Mouse (Mus musculus) yolk sac, embryonic 10.5 days (tissue): Measurements from ENCODE around the gene Sdc3.

Experiments used
- DNase-seq: peaks from one replicate; pipeline ENCODE4 v3.0.0-alpha.2; 2017; ENCODE audit warnings: low spot score

Gene Sdc3

GRCm38 (mm10) chr4:130792376-130793179, at the start of gene Sdc3:
Gene Sdc3, plus strand, starts transcription at chr4:130792537.
- no peak for DNase-seq

- no peak for DNase-seq
Measured at GRCm38 (mm10) chr4:130744058-130744457, 48.3 kb upstream of the Sdc3 start.

GRCm38 (mm10) chr4:130745561-130746306, 46.6 kb upstream of the Sdc3 start:
- DNase-seq: peak; percentile 77

GRCm38 (mm10) chr4:130749566-130749965, 42.8 kb upstream of the Sdc3 start:
- peak; percentile 26 for DNase-seq

GRCm38 (mm10) chr4:130751966-130752365, 40.4 kb upstream of the Sdc3 start:
- no peak for DNase-seq

- no peak for DNase-seq
Measured at GRCm38 (mm10) chr4:130752591-130752990, 39.7 kb upstream of the Sdc3 start.

- DNase-seq: no peak
Measured at GRCm38 (mm10) chr4:130753755-130754154, 38.6 kb upstream of the Sdc3 start.

- DNase-seq: no peak
Measured at GRCm38 (mm10) chr4:130754776-130755175, 37.6 kb upstream of the Sdc3 start.

GRCm38 (mm10) chr4:130759875-130760274, 32.5 kb upstream of the Sdc3 start:
- no peak for DNase-seq

- DNase-seq: no peak
Measured at GRCm38 (mm10) chr4:130761809-130762208, 30.5 kb upstream of the Sdc3 start.

GRCm38 (mm10) chr4:130765399-130766160, 26.8 kb upstream of the Sdc3 start:
- DNase-seq: no peak

- DNase-seq: no peak
Measured at GRCm38 (mm10) chr4:130766387-130766786, 25.9 kb upstream of the Sdc3 start.

- no peak for DNase-seq
Measured at GRCm38 (mm10) chr4:130766926-130767325, 25.4 kb upstream of the Sdc3 start.

GRCm38 (mm10) chr4:130773899-130774298, 18.4 kb upstream of the Sdc3 start:
- no peak for DNase-seq

- no peak for DNase-seq
Measured at GRCm38 (mm10) chr4:130774822-130775221, 17.5 kb upstream of the Sdc3 start.

- no peak for DNase-seq
Measured at GRCm38 (mm10) chr4:130777647-130778046, 14.7 kb upstream of the Sdc3 start.

GRCm38 (mm10) chr4:130779037-130779436, 13.3 kb upstream of the Sdc3 start:
- no peak for DNase-seq

- DNase-seq: no peak
Measured at GRCm38 (mm10) chr4:130782492-130782891, 9.8 kb upstream of the Sdc3 start.

- DNase-seq: no peak
Measured at GRCm38 (mm10) chr4:130784755-130785154, 7.6 kb upstream of the Sdc3 start.

GRCm38 (mm10) chr4:130787530-130787929, 4.8 kb upstream of the Sdc3 start:
- no peak for DNase-seq

GRCm38 (mm10) chr4:130790180-130790579, 2.2 kb upstream of the Sdc3 start:
- peak; percentile 67 for DNase-seq

GRCm38 (mm10) chr4:130791811-130792375, 444 bp upstream of the Sdc3 start:
- DNase-seq: no peak
